30 mouse cellular contexts compared by ENCODE assay signal in the genomic region with DNA sequence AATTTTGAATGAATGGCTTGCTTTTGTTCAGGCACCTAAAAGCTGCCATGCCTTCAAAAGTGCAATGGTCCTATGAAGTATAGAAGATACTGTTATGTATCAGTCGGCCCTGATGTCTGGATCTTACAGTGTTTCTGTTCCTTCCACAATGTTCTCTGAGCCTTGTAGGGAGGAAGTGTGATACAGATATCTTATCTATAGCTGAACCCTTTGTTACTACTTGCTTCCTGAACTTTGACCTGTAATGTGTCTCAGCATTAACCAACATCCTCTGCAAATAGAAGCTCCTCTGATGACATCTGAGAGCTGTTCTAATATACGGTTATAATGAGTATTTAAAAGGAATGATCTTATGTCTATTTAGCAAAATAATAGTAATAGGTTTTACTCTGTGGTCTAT. TPM values are rescaled to one million over a fixed set of nuclear protein-coding genes. Genes with fewer than 3 reads are reported as not detected.
DNase-seq lines count a peak whose midpoint lies in the region; ATAC-seq and TF ChIP-seq lines count a peak whose summit lies in the region.
"Had no signal": no experiment of that assay in that cellular context is flagged by ENCODE, and none has a peak within 500 bp of the region (broad histone marks: within the 10 kb centered on the region; RNA-seq: fewer than 3 reads in every experiment).

No protein-coding gene starts in this region.

- ATAC-seq in CD4-positive, CD25-positive, alpha-beta regulatory T cell, adult 4 months = peak; percentile 92
- ATAC-seq in intestine, embryonic 14.5 days (replicated peaks; ENCODE audit: low FRiP score, low TSS enrichment, low read depth) = 0 out of 2 replicates have a peak, but pooled peaks have one; percentile 32
- ATAC-seq: forebrain, embryonic 15.5 days; hindbrain, postnatal 0 days; midbrain, embryonic 13.5 days had no signal

- peak; percentile 31 for DNase-seq in CD4-positive helper T cell, adult 2 months (ENCODE audit: low read depth, low spot score)
- no peak for DNase-seq in intestine, embryonic 14.5 days (ENCODE audit: low spot score)
- DNase-seq in naive thymus-derived CD4-positive, alpha-beta T cell, adult 2 months (ENCODE audit: low read depth) = peak; percentile 48
- DNase-seq in lung, adult 2 months = no peak
- DNase-seq in cerebellum, adult 2 months = no peak
- DNase-seq in limb, embryonic 10.5 days (ENCODE audit: low spot score) = no peak
- DNase-seq: adrenal gland, adult 8-10 months; cerebellum, adult 8-10 months; cerebellum, postnatal 36 days; embryo, embryonic 11 days; gastrocnemius, adult 2 months; gastrocnemius, postnatal 36 days; heart, adult 18-20 months; kidney, adult 2 months; kidney, postnatal 4 days; layer of hippocampus, postnatal 36 days; liver; lung, postnatal 36 days; retina, postnatal 1 day; right cerebral cortex, postnatal 14 days; thymus, postnatal 14 days had no signal

- WGBS in intestine, embryonic 14.5 days = 52% methylated on average over 2 of the region's 2 CpGs
- WGBS in lung, adult 2 months = 29% methylated on average over 2 of the region's 2 CpGs
- 90% methylated on average over 2 of the region's 2 CpGs for WGBS in cerebellum, adult 2 months
- WGBS in limb, embryonic 10.5 days = 84% methylated on average over 2 of the region's 2 CpGs

- TF ChIP-seq CTCF in lung, adult 2 months (IDR thresholded peaks at IDR 0.05; ENCODE audit: insufficient read depth, low read length) = no peak
- TF ChIP-seq CTCF in cerebellum, adult 2 months (IDR thresholded peaks at IDR 0.05; ENCODE audit: borderline replicate concordance, insufficient read depth, low read depth, low read length) = no peak

- no peaks in the 10 kb centered on the region for H3K27me3 ChIP-seq in intestine, embryonic 14.5 days (replicated peaks; ENCODE audit: control insufficient read depth, insufficient read depth, low read length)
- no peaks in the 10 kb centered on the region for H3K27me3 ChIP-seq in cerebellum, adult 2 months (ENCODE audit: control insufficient read depth, insufficient read depth, low read length)
- H3K27me3 ChIP-seq in limb, embryonic 10.5 days (ENCODE audit: low read depth, poor library complexity, severe bottlenecking) = no peaks in the 10 kb centered on the region
- H3K27me3 ChIP-seq: embryonic facial prominence, embryonic 12.5 days; forebrain, embryonic 15.5 days; hindbrain, embryonic 12.5 days; midbrain, embryonic 13.5 days; stomach, embryonic 15.5 days had no signal

- H3K36me3 ChIP-seq in intestine, embryonic 14.5 days (ENCODE audit: control insufficient read depth, insufficient read depth, low read length) = no peaks in the 10 kb centered on the region
- H3K36me3 ChIP-seq in limb, embryonic 10.5 days = no peaks in the 10 kb centered on the region
- H3K36me3 ChIP-seq: embryonic facial prominence, embryonic 12.5 days; forebrain, embryonic 10.5 days; forebrain, embryonic 15.5 days; hindbrain, embryonic 12.5 days; midbrain, embryonic 13.5 days; stomach, embryonic 15.5 days had no signal

- H3K9me3 ChIP-seq in intestine, embryonic 14.5 days (ENCODE audit: control insufficient read depth, low read length) = no peaks in the 10 kb centered on the region
- no peaks in the 10 kb centered on the region for H3K9me3 ChIP-seq in limb, embryonic 10.5 days (replicated peaks)
- H3K9me3 ChIP-seq: embryonic facial prominence, embryonic 12.5 days; forebrain, embryonic 10.5 days; forebrain, embryonic 15.5 days; hindbrain, embryonic 12.5 days; midbrain, embryonic 13.5 days; stomach, embryonic 15.5 days had no signal

- no peak overlapping the region for H3K9ac ChIP-seq in intestine, embryonic 14.5 days (ENCODE audit: low read length)
- H3K9ac ChIP-seq: embryonic facial prominence, embryonic 12.5 days; forebrain, embryonic 15.5 days; hindbrain, embryonic 12.5 days; midbrain, embryonic 13.5 days; stomach, embryonic 15.5 days had no signal

- H3K4me1 ChIP-seq in intestine, embryonic 14.5 days (replicated peaks; ENCODE audit: control insufficient read depth, insufficient read depth, low read length) = no peaks in the 10 kb centered on the region
- H3K4me1 ChIP-seq in lung, adult 2 months (ENCODE audit: control insufficient read depth, insufficient read depth, low read length) = no peaks in the 10 kb centered on the region
- no peaks in the 10 kb centered on the region for H3K4me1 ChIP-seq in cerebellum, adult 2 months (ENCODE audit: control insufficient read depth, insufficient read depth, low read length)
- H3K4me1 ChIP-seq in limb, embryonic 10.5 days = no peaks in the 10 kb centered on the region
- H3K4me1 ChIP-seq: embryonic facial prominence, embryonic 12.5 days; forebrain, embryonic 10.5 days; forebrain, embryonic 15.5 days; hindbrain, embryonic 12.5 days; midbrain, embryonic 13.5 days; stomach, embryonic 15.5 days had no signal

- no peak overlapping the region for H3K4me2 ChIP-seq in intestine, embryonic 14.5 days (ENCODE audit: low read length)
- H3K4me2 ChIP-seq: embryonic facial prominence, embryonic 12.5 days; forebrain, embryonic 15.5 days; hindbrain, embryonic 12.5 days; midbrain, embryonic 13.5 days; stomach, embryonic 15.5 days had no signal

- no peak for TF ChIP-seq POLR2A in lung, adult 2 months (IDR thresholded peaks at IDR 0.05; ENCODE audit: borderline replicate concordance, extremely low read depth, low read depth, low read length)
- TF ChIP-seq POLR2A in cerebellum, adult 2 months (IDR thresholded peaks at IDR 0.05; ENCODE audit: borderline replicate concordance, insufficient read depth, low read length) = no peak

- H3K27ac ChIP-seq in intestine, embryonic 14.5 days (ENCODE audit: low read depth) = no peak overlapping the region
- no peak overlapping the region for H3K27ac ChIP-seq in cerebellum, adult 2 months (ENCODE audit: insufficient read depth, low read length)
- H3K27ac ChIP-seq in limb, embryonic 10.5 days = no peak overlapping the region
- H3K27ac ChIP-seq: embryonic facial prominence, embryonic 12.5 days; forebrain, embryonic 10.5 days; forebrain, embryonic 15.5 days; gastrocnemius, adult 2 months; hindbrain, embryonic 12.5 days; hindbrain, postnatal 0 days; kidney, postnatal 0 days; midbrain, embryonic 13.5 days; stomach, embryonic 15.5 days had no signal

- H3K4me3 ChIP-seq in intestine, embryonic 14.5 days (ENCODE audit: low read depth, low read length) = no peak overlapping the region
- no peak overlapping the region for H3K4me3 ChIP-seq in lung, adult 2 months (replicated peaks; ENCODE audit: extremely low read depth, low read depth, low read length)
- H3K4me3 ChIP-seq in cerebellum, adult 2 months (replicated peaks; ENCODE audit: insufficient read depth, low read depth, low read length) = no peak overlapping the region
- no peak overlapping the region for H3K4me3 ChIP-seq in limb, embryonic 10.5 days
- H3K4me3 ChIP-seq: embryonic facial prominence, embryonic 12.5 days; forebrain, embryonic 10.5 days; forebrain, embryonic 15.5 days; gastrocnemius, adult 2 months; hindbrain, embryonic 12.5 days; midbrain, embryonic 13.5 days; stomach, embryonic 15.5 days had no signal

RNA-seq across cellular contexts. Expression of a gene that starts 15.4 kb away (rescaled TPM):
- 100 to 1,000 TPM; 219 to 252 TPM for polyA plus RNA-seq in CD4-positive, CD25-positive, alpha-beta regulatory T cell, adult 4 months (2017; shearing (Covaris generic))
- 90.6 and 97.3 TPM in 2 replicates for polyA plus RNA-seq in intestine, embryonic 14.5 days (2014; fragmentation: Nextera tagmentation; extraction: Ambion mirVana)
- polyA plus RNA-seq in lung, adult 2 months (2012; rRNA removed) = 614 and 805 TPM in 2 replicates
- polyA plus RNA-seq in cerebellum, adult 2 months (2012; rRNA removed) = 157 and 167 TPM in 2 replicates
- 47.2 and 57.7 TPM in 2 replicates for polyA plus RNA-seq in limb, embryonic 10.5 days (2016; fragmentation: Nextera tagmentation; extraction: Ambion mirVana)

Comparison
In these comparisons a context has a peak if more than half of its experiments do, and no peak if none do; other contexts are left out.
1. DNase-seq: peak in CD4-positive helper T cell, adult 2 months (single experiment) and naive thymus-derived CD4-positive, alpha-beta T cell, adult 2 months (single experiment); none in intestine, embryonic 14.5 days (single experiment), lung, adult 2 months (single experiment), cerebellum, adult 2 months (0 of 2) and limb, embryonic 10.5 days (single experiment).